Mouse (Mus musculus): Measurements from ENCODE around the gene Bcar3.
A peak's percentile ranks its signal among the peaks of the same experiment; 100 is the strongest.

The Bcar3 gene

DNA sequence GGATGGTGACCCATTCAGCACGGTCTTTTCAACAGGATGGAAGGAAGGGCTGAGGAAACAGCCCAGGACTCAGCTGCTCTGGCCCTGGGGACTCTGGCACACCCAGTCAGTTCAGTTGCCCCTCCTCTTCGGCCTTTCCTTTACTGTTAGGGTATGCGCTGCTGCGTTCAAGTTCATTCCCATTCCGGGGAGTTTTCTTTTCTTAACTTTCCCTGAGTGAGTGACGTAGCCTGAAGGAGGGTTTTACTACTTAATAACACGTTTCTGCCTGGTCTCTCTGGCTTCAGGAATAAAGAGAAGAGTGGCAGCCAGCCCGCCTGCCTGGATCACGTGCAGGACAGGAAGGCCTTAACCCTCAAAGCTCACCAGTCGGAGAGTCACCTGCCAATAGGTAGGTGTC lies 217.0 kb downstream of the Bcar3 start:
- DNase-seq (ENCODE audit: low read depth, low spot score), result no peak

DNA sequence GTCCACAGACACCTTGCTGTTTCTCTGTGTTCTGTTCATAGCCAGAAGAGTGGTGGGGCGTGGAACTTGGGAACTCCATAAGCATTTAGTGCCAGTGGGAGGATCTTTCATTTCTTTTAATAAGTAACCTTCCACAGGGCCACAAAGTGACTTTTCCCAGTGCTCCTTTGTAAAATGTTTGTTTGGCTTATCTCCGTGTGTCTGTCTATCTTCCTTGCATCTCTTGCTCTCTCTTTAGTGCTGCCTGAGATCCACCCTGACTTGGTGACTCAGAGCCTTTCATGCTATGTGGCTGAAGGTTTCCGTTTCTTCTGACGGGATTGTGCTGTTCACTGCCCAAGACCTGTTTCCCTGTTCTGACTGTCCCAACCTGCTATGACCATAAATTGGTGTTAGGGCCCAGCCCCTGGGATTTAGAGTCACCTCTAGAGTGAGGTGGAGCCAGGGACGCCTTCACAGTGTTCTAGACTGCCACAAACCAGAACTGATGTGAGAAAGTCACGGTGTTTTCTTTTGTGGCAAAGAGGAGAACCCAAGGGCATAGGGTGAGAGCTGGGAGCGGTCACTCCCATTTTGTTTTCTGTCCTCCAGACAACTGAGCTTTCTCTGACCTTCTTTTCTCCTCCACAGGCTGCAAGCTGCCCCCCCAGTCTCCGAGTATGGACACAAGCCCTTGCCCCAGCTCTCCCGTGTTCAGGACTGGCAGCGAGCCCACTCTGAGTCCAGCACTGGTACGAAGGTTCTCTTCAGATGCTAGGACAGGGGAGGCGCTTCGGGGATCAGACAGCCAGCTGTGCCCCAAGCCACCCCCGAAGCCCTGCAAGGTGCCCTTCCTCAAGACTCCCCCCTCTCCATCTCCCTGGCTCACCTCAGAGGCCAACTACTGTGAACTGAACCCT lies 218.0 kb downstream of the Bcar3 start:
- DNase-seq (ENCODE audit: low read depth, low spot score), result peak; percentile 50

DNA sequence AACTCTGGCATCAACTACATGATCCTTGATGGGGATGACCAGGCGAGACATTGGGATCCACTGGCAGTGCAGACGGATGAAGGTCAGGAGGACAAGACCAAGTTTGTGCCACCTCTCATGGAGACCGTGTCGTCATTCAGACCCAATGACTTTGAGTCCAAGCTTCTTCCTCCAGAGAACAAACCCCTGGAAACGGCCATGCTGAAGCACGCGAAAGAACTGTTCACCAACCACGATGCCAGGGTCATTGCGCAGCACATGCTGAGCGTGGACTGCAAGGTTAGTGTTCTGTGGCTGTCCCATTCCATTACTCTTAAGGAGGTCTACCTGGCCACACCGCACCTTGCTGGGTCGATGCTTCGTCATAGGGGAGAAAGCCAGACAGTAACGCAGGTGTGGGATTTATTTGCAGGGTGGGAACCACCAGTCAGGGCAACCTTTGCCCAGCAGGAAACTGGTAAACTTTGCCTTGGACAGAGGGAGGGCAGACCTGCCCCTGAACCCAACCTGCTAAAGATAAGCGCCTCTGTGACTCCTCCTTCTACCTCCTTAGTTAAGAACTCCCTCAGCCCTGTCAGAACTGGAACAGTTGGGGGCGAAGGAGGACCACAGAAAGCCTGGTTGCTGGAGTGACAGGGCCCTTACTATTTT lies 218.9 kb downstream of the Bcar3 start:
- DNase-seq (ENCODE audit: low read depth, low spot score), result no peak

DNA sequence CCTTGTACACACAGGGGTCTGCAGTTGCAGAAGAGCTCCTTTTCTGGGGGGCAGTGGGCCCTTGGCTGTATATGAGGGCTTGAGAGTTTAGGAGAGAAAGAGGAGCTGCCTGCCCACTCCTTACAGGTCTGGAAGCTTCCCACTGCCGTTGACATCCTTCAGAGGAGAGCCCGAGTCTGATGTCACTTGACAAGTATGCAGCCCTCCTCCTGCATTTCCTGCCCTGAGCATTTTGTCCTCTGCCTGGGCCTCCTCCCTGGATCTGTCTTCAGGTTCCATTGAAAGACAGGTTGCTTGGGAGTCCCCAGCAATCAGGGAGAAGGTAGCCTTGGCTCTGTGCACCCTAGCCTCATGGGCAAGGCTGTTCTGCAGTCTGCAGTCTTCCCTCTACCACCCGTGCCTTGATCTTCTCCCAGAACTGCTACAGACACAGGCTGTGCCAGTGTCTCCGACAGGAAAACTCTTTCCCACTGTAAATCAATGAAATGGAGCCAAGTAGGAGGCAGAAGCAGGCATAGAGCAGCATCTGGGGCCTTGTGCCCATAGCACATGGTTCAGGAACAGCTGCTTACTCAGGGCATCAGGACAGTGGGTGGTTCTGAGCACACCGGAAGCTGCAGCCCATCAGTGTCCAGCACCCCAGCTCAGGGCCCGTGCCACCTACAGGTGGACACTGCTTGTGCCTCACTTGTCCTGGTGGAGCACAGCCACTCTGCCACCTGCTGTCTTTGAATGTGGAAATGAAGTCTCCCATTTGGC lies 221.8 kb downstream of the Bcar3 start:
- peak; percentile 74 for DNase-seq (ENCODE audit: low read depth, low spot score)

DNA sequence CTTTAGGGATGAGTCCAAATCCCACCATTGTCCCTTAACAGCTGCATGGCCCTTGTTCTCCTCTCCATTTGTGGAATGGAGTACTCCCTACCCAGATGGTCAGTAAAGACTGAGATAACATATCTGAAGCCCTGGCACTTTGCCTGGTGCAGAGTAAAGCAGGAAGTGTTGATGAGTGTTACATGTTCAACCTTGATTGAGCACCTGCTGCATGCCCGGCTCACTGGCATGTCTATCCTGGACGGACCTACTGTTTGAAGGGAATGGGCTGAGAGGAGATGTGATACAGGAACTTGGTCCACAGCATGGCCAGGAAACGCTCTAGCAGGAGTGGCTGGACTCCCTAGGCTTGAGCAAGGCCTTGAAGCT lies 222.4 kb downstream of the Bcar3 start:
- DNase-seq (ENCODE audit: low read depth, low spot score), result no peak

DNA sequence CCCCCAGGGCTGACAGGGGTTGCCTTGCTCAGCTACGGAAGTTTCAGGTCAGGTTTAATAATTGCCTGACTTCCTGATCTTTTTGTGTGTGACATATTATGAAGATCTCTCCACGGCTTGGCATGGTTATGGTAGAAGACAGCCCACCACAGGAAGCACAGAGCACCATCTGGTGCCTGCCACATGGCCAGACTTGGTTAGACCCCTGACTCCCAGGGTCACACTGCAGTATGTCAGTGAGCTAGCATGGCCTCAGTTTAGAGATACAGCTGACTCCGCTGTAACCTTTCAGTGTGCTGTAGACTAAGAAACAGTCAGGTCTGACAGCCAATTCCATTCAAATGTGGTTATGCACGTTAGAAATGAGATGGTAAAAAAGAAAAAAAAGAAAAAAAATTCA lies 223.8 kb downstream of the Bcar3 start:
- DNase-seq (ENCODE audit: low read depth, low spot score), result no peak

DNA sequence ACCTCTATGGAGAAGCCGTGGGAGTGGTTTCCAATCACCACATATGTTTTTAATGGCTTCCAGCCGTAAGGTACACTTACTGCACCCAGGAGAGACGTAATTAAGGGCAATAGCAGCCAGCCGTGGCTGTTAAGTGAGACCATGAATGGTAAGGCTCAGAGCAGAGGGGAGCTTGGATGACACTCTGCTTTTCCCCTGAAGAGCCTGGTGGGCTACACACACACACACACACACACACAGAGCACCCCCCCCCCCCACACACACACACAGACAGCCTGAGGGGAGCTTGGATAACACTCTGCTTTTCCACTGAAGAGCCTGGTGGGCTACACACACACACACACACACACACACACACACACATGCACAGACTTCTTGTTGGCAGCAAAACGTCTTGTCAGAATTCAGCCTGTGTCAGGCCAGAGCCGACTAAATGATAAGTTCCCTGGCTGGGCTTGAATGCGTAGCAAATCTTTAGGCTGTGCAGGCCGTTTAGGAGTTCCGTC lies 224.3 kb downstream of the Bcar3 start:
- DNase-seq (ENCODE audit: low read depth, low spot score), result no peak

DNA sequence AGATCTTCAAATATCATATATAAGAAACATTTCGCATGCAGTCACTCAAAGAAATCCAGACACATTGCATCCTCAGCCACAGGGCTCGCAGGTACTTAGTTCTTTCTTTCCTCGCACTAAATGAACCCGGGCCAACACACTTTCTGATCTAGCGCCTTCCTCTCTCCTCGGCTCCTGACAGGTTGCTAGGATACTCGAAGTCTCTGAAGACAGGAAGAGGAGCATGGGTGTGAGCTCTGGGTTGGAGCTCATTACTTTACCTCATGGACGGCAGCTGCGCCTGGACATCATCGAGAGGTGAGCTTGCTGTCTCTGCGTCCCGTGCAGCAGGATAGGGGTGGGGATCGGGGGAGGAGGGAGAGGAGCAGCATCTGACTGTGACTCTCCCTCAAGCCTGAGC lies 225.1 kb downstream of the Bcar3 start:
- no peak for DNase-seq (ENCODE audit: low read depth, low spot score)

DNA sequence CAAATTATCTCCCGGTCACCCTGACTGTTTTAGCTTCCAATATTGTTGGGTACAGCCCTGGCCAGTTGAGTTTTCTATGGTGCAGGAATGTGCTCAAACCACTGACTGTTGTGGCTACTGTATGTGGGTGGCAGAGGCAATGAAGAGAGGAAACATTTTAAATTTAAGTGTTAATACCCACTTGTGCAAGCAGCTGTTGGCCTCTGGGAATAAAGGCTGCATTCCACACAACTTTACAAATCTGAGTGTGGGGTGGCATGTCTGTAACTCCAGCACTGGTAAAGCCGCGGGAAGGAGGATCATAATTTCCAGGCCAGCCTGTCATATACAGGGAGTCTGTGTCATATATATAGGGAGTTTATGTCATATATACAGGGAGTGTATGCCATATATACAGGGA lies 226.4 kb downstream of the Bcar3 start:
- DNase-seq (ENCODE audit: low read depth, low spot score), result no peak

DNA sequence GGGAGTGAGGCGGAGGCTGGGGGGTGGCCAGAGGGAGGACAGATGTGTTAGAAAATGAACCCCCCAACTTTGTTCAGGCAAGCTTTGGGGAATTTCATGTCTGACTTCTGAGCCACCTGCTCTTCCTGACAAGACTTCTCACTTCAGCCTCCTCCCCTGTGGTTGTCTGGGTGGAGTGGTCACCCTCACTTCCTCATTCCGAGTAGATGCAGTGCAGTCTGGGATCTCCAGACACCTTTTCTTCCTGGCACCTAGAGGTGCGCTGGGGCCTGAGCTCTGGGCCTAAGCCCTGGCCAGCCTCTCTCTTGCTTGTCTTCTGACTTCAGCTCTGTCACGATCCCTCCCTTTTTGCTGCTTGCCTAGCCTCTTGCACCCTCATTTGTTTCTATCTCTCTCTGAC lies 226.9 kb downstream of the Bcar3 start:
- DNase-seq (ENCODE audit: low read depth, low spot score), result no peak

DNA sequence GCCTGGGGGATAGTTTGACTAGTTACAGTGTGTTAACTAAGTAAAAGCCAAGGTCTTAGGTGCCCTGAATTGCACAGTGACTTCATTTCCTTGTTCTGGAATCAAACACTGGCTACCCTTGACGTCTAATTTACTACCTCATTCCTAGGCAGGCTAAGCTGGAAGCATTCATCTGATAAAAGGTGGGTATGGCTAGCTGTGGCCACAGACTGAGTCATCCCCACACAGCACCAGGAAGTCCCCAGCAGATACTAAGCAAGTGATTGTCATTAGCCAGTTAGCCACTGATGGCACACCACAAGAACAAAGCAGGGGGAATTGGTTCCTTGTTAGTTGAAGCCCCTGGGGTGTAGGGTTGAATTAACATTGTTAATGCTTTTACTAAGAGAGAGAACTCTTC lies 227.4 kb downstream of the Bcar3 start:
- peak; percentile 57 for DNase-seq (ENCODE audit: low read depth, low spot score)

DNA sequence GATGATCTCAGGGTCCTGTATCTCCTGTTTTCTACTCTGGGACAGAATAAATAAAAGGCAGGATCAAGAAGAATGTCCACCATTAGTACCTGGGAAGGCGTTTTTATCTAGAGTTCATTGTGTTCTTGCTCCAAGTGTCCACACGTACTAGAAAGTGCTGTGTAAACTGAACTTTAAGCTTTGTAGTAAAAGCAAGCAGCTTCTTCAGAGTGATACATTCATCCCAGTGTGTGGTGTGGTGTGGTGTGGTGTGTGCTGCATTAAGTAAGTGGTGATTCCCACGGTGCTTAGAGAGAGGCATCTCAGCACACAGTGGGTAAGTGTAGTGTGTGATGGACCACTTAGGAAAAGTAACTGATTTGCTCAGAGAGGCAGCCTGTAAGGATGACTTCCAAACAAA lies 234.5 kb downstream of the Bcar3 start:
- DNase-seq (ENCODE audit: low read depth, low spot score), result no peak

DNA sequence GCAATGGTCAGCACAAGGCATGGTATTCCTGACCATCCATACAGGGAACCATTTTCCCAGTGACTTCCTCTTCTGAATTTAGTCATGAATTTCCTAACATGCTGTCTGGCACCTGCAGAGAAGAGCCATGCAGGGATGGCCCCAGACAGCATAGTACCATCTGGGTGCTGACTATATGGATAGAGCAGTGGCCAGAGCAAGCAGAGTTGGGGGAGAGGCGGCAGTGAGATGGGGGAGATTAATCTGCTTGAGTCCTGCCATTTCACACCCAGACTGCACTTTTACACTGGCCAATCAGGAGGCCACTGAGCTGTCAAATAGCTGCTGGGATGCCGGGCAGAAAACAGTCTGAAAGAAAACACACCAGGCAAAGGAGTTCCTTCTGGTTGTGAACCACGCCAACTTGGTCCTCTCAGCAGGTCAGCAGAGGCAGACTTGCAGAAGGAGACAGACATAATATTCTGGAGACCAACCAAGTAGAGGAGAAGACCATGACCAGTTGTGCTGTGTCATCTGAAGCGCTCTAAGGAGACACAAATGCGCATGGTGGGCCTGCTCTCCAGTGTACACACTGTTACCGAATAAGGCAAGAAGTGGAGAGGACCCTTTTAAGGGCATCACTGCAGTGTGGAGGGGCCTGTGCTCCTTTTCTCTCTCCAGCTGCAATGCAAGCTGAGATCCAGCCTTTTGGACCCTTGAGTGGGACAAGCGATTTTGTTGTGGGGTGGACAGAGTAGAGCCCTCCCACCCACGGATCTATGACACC lies 242.2 kb downstream of the Bcar3 start:
- DNase-seq (ENCODE audit: low read depth, low spot score), result no peak

DNA sequence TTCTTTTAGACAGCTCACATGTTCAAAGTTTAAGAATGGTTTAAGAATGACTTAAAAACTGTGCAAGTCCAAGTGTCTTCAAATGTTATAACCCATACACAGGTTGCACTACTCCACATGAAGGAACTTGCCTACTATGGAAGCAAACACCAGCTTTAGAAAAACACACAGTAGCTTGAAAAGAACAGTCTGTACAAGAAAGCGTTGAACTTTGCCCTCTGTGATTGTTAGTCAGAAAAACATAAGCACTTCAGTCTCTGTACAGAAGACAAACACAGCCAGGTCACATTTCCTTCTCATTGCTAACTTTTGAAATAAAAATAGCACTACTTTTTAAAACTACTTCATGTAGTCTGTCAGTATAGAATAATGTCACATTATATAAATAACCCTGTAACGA lies 244.9 kb downstream of the Bcar3 start:
- no peak for DNase-seq (ENCODE audit: low read depth, low spot score)

DNA sequence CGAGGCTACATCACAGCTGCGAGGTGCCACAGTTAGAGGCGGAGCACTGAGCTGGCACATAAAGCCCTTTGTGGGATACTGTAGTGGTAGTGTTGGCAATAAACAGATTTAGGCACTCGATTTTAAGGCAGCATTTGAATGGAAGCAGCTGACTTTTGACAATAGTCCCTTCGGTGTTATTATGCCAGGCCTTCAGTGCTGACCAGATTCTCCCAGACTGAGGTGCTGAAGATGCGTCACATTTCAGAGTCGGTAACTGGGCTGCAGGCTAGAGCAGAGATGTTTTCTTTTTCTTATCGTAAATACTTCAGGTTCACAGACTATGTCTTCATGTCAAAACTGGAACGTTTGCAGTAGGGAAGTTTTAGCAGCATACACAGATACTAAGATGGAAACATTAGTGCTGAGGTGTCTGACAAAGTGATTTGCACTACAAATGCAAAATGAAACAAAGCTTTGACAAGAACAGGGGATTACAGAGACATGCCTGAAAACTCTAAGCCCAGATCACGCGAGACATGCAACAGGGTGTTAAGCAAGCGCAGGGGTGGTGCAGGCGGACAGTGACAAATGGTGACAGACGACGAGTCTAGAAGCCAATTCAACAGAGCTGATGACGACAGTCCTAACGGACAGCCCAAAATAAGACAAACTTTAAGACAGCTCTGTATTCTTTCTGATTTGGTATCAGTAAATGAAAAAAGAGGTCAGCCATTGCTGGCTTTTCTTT lies 246.2 kb downstream of the Bcar3 start:
- DNase-seq (ENCODE audit: low read depth, low spot score), result no peak

DNA sequence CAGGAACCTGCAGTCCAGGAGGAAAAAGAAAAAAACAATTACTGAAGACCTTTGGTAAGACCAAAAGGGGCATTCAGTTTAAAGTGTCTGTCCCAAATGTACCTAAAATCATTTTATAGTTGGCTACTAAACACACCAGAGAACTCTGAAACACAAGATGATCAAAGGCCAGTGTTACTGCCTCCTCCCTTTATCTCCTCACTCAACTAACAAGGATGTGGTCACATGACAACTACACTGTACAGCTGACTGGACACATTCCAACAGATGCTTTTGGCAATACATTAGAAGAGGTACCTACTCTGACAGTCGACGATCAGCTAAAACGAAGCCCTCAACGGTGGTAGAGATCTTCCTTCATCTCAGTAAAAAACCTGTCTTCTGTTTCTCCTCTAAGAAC lies 247.0 kb downstream of the Bcar3 start:
- DNase-seq (ENCODE audit: low read depth, low spot score), result no peak

DNA sequence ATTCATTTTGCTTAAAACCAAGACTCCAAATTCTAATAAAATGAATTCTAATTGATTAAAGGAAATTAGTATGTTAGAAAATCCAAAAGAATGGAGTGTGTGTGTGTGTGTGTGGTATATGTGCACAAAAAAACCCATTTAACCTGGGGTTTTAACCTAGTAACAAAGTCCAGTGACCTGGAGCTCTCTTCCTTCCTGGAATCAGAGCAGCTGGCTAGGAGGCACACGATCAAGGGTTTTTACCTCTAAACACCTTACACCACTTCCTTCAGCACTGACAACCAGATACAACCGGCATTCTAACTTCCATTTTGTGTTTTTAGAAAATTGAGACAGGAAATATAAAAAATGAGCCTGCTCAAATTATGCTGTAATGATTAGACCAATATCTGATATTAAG lies 251.4 kb downstream of the Bcar3 start:
- no peak for DNase-seq (ENCODE audit: low read depth, low spot score)

DNA sequence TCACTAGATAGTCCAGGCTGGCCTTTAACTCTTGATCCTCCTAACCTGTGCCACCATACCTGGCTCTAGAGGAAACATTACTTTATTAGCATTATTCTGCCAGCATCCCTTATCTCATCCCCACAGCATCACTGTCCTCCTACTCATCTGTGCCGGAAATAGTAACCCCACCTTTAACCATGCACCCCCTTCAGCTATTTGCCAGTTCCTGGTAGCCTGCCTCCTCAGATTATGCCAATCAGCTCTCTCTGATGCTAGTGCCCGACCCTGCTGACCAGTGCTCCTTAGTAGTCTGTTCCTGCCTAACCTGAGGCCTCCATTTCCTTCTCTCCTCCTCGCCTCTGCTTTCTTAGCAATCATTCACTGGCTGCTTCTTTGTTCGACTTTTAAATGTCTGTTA lies 253.5 kb downstream of the Bcar3 start:
- no peak for DNase-seq (ENCODE audit: low read depth, low spot score)

DNA sequence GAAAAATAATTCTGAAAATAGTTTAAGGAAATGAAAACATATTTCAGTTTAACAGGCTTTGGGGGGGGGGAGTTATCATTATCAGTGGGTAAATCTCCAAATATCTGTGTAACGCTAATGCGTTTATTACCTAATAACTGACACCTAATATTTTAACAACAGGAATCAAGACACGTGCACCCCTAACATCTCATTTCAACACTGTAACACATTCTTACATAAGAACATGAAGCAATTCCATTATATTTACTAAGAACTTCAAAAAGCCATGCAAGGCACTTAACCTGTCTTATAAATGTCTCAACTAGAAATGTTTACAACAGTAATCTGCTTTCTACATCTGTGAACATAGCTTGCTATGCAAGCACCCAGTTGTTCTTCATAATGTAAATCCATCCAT lies 257.2 kb downstream of the Bcar3 start:
- no peak for DNase-seq (ENCODE audit: low read depth, low spot score)

DNA sequence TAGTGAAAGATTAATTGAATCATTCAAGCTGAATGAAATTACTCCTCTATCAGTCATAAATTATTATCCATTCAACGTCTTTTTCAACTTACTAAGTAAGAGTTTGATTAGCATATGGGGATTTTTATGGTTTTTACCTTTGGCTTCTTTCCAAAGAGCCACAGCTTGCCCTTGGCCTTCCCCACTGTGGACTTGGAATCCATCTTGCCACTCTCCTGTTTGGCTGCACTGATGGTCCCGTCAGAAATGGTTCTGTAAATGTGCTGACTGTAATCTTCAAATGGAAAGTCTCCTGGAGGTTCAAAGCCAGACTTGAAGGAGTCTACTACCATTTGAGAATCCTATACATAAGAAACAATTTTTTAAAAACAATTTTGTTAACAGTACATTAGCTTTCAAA lies 263.8 kb downstream of the Bcar3 start:
- DNase-seq (ENCODE audit: low read depth, low spot score), result no peak

DNA sequence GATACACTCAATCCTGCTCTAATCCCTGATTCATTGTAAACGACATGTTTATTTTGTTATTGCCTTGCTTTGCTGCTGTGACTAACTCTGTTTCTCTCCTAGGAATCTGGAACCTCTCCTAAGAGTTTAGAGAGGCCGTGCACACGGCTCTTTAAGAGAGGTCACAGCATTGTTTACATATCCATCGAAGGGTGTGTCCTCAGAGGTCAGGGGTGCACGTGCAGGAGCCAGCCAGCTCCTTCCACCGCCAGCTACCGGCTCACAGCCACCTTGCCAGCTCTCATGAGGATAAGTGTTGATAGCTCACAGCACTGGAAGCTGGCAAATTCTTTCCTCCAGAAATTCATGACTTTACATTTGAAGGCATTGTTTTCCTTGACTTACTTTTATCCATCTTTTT lies 271.3 kb downstream of the Bcar3 start:
- DNase-seq (ENCODE audit: low read depth, low spot score), result no peak
